Mouse (Mus musculus) lung, postnatal 0 days (tissue): Measurements from ENCODE around the gene Klf6.

ENCODE experiments used
- CTCF ChIP-seq: IDR thresholded peaks from 2 replicates; pipeline ENCODE4 v1.5.1; 2016; ENCODE audit warnings: antibody characterized with exemption, mild to moderate bottlenecking
- EP300 ChIP-seq: IDR thresholded peaks from 2 replicates; pipeline ENCODE4 v1.6.1; 2016; ENCODE audit warnings: antibody characterized with exemption, mild to moderate bottlenecking, control low read depth

DNA sequence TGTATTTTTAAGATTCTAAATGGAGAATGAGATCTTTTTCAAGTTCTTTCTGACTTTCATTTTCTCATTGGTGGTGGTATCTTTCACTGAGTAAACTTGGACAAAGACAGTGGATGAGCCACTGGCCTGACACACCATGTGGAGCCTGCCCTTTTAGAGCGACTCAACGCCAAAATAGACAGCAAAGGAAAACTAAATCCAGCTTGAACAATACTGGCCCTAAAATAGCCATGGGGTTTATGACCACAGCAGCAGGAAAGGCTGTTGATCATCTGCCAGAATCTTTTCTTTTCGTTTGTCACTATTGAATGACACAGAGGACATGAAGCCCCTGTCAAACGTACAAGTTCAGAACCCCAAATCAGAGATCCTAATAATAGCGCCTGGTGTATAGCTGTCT, 18.4 kb upstream of the Klf6 start:
- TF ChIP-seq EP300 (no peak), CTCF (no peak)
